Mouse (Mus musculus): ENCODE measurements around the gene Gsx1.

Gsx1 gene

DNA sequence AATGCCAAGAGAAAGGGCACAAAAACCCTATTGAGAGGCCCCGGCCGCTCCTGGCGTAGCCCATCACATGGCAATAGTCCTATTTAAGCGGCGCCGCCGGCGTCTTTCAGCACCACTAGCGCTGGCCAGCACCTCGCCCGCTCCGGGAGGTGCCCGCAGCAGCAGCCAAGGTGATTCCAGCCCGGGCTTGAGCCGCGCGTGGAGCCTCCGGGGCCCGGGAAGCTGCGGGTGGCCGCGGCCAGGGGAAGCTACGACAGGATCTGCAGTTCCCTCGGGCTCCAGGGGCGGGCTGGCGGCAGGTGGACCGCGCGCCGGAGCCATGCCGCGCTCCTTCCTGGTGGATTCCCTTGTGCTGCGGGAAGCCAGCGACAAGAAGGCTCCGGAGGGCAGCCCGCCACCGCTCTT lies at the start of gene Gsx1:
Gsx1 (plus strand) TSS at position 126 of the 405 bp plus-strand sequence.
- CTCF ChIA-PET, result interaction anchor here (0.5 kb wide), 1 partner anchor 126 kb away, joined by 7 read pairs; no protein-coding TSS in a partner anchor

GRCm38 (mm10) chr5:147147340-147147739 lies 41.2 kb upstream of the Gsx1 start:
- CTCF ChIA-PET, result interaction anchor here (0.7 kb wide), 1 partner anchor 40 kb away, joined by 10 read pairs; no protein-coding TSS in a partner anchor

- CTCF ChIA-PET, result interaction anchor here (0.7 kb wide), 1 partner anchor 18 kb away, joined by 10 read pairs; no protein-coding TSS in a partner anchor
Measured at GRCm38 (mm10) chr5:147154806-147155371, 33.6 kb upstream of the Gsx1 start.

- CTCF ChIA-PET, result interaction anchor here (0.7 kb wide), 1 partner anchor 19 kb away, joined by 10 read pairs; no protein-coding TSS in a partner anchor
Measured at GRCm38 (mm10) chr5:147155449-147156133, 32.9 kb upstream of the Gsx1 start.

GRCm38 (mm10) chr5:147156376-147156775 lies 32.1 kb upstream of the Gsx1 start:
- CTCF ChIA-PET, result no interaction called here

GRCm38 (mm10) chr5:147157441-147157840 lies 31.1 kb upstream of the Gsx1 start:
- CTCF ChIA-PET, result no interaction called here

DNA sequence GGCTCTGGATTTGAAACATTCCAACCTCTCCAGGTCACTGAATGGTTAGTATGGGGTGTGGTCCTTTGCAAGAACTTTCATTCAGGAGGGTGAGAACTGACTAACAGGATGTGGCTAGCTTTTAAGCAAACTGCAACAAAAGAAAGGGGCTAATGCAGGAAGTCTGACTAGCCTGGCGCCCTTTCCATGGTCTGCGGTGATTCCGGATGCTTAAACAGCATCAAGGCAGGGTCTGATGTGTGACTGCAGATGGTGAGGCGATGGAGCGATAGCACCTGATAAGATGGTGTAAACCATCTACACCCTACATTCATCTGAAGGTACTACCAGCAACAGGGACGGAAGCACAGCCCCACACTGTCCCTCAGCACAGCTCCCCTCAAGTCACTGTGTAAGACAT lies 29.2 kb upstream of the Gsx1 start:
- CTCF ChIA-PET, result no interaction called here

GRCm38 (mm10) chr5:147159792-147160191 lies 28.7 kb upstream of the Gsx1 start:
- CTCF ChIA-PET, result no interaction called here

DNA sequence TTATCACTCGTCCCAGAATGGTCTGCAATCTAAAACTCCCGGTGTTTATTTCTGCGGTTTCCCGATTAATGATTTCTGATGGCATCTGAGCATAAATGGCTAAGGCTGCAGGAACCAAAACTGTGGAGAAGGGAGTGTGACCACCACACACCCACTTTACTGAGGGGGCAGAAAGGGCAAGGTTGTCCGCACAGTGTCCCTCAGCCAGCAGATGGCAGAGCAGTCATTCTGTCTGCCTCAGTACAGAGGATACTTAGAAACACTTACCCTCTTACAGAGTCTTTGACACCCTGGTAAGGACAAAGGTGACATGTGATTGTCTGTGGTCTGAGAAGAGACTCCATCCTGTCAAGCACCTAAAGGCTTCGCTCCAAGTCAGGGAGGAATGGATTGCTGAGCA lies 23.4 kb upstream of the Gsx1 start:
- CTCF ChIA-PET, result no interaction called here

GRCm38 (mm10) chr5:147170088-147170487 lies 18.4 kb upstream of the Gsx1 start:
- CTCF ChIA-PET, result no interaction called here

DNA sequence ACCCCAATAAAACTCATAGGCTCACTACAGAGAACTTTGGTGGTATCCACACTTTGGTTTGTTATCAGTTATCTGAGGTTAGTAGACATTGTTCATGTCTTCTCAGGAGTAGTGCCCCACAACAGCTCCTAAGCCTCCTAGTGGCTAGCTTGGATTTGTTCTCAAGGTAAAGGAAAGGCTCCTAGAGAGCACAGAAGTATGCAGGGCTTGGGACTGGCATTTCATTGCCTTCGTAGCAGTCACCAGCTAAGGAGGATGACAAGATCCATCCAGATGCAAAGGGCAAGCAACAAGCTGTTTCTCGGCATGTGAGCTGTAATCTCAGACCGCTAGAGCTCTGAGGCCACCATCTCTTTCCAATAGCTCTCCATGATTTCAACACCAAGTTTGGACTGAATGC lies 14.4 kb upstream of the Gsx1 start:
- CTCF ChIA-PET, result no interaction called here

- CTCF ChIA-PET, result interaction anchor here (0.7 kb wide), 1 partner anchor 902 kb away, joined by 3 read pairs; no protein-coding TSS in a partner anchor
Measured at GRCm38 (mm10) chr5:147185174-147185915, 3.2 kb upstream of the Gsx1 start.

- CTCF ChIA-PET, result no interaction called here
Measured at GRCm38 (mm10) chr5:147186001-147186431, 2.5 kb upstream of the Gsx1 start.

GRCm38 (mm10) chr5:147186781-147187551 lies 1.5 kb upstream of the Gsx1 start:
- CTCF ChIA-PET, result interaction anchor here (0.5 kb wide), 1 partner anchor 133 kb away, joined by 3 read pairs; no protein-coding TSS in a partner anchor

DNA sequence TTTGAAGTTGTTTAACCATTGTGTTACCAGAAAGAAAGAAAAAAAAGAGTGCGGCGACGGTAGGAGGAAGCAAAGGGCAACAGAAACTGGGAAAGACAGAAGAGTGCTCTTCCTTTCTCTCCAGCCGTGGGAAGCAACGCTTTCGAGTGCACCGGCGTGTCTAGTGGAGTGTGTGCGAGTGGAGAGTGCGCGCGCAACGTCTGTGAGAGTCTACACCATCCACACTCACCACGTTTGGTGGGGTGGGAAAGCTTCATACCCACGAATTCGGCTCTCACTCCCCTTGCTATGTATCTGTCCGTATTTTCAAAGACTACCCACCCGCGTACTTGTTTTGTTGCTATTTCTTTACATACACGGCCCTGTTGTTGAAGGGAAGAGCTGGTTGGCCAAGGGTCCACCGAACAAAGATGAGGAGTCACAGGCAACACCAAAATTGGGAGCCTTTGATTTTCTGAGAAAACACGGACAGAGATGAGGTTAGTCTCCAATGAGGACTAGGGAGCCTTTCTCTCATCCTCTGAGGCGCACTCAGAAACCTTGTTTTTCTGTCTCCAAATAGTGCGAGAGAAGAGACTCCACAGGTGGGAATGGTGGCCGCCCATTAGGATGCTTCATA lies 835 bp upstream of the Gsx1 start:
- CTCF ChIA-PET, result no interaction called here

DNA sequence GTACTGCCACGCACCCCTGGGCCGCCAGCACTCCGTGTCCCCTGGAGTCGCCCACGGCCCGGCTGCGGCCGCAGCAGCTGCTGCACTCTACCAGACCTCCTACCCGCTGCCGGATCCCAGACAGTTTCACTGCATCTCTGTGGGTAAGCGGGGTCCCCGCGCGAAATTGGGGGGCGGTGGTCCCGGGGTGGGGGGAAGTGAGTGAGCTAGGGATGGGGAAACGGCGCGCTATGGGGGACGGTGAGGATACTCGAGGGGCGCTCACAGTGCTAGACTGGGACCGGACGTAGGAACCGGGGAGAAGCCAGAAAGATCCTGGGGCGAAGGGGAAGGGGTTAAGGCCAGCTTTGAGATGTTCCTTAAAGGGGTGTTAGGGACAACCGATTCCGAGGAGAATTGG lies 660 bp downstream of the Gsx1 start:
- CTCF ChIA-PET, result interaction anchor here (0.5 kb wide), 1 partner anchor 125 kb away, joined by 7 read pairs; no protein-coding TSS in a partner anchor

DNA sequence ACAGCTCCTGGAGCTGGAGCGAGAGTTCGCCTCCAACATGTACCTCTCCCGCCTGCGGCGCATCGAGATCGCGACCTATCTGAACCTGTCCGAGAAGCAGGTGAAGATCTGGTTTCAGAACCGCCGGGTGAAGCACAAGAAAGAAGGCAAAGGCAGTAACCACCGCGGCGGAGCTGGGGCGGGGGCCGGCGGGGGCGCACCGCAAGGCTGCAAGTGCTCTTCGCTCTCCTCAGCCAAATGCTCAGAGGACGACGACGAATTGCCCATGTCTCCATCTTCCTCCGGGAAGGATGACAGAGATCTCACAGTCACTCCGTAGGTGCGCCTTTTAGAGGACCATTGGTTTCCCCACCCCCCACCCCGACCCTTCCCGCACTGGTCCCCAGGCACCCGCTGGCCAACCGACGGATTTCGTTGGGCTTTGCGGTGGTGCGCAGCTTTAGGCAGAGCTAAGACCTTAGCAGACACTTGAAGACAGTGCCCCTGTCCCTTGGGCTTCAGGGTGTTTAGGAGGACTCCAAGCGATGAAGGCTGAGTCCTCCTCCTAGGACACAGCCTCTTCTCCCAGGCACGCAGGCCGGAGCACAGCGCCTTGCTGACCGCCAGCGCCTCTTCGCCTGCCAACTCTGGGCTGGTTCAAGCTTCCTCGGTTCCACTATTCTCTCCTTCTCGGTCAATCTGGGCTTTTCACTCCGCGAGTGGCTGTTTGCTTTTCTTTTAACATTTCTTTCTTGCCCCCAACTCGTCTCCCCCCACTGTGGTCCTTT lies 1.5 kb downstream of the Gsx1 start:
- CTCF ChIA-PET, result no interaction called here

DNA sequence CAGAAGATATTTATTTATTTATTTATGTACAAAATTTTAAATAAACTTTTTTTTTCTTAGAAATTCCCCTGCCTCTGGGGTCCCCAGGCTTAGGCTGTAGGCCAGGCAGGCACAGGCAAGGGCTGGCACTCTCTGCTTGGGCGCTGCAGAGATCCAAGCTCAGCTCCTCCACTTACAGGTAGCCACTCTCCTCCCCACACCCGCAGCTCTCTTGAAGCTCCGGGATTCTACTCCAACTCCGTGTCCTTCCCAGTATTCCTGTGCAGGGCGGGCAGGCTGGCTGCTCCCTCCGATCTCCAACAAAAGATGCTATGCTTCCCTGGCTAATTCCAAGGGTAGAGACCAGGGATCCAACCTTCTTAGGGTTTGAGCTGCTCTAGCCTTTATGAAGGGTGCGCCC lies 2.4 kb downstream of the Gsx1 start:
- CTCF ChIA-PET, result no interaction called here

DNA sequence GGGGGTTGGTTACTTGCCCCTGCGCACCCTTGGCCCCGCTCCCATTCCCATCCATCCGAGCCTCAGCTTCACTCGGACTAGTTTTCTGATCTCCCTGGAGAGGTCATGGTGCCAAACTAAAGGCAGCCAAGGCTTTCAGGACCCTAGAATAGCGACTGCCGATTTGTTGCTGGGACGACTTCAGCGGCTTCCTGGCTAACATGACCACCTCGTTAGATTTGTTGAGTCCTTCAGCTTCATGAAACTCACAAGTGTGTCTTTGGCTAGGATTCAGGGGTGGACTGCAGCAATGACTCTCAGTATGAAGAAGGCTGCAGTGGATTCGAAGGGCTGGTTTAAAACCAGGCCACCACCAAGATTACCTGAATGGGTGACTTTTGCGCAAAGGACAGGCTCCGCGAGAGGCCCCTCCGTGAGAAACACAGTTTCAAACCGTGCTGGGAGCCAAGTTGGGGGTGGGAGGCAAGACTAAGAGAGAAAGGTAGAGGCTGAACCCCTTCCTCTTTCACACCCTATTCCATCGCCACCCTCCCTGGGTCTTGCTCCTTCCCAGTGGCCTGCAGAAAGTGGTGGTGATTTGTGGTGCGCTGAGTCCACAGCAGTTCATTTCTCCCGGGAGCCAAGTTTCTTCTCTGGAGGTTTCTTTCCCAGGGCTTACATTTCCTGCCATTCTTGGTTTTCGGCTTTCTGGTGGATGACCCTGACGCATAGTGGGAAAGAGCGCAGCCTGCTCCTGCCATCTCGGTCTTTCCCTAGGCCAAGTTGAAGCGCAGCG lies 3.5 kb downstream of the Gsx1 start:
- CTCF ChIA-PET, result interaction anchor here (0.6 kb wide), 2 partner anchors 36 to 698 kb away, joined by 3 to 6 read pairs; no protein-coding TSS in a partner anchor

- CTCF ChIA-PET, result no interaction called here
Measured at GRCm38 (mm10) chr5:147192576-147192960, 4.1 kb downstream of the Gsx1 start.
